Mouse (Mus musculus) CH12.LX (cell line): ENCODE results near the gene Soat1. TPM values are rescaled to one million over a fixed set of nuclear protein-coding genes. Genes with fewer than 3 reads are reported as not detected.

Source experiments
- DNase-seq: peaks from one replicate; pipeline ENCODE4 v3.0.0-alpha.2; 2013; ENCODE audit errors: extremely low read depth
- H3K27ac ChIP-seq: 2 replicates; pipeline ENCODE4 v1.5.1; 2012; ENCODE audit warnings: low read depth, mild to moderate bottlenecking, control low read depth, moderate library complexity; ENCODE audit not compliant: insufficient read depth
- H3K27me3 ChIP-seq: replicated peaks from 2 replicates; pipeline ENCODE3; 2012; ENCODE audit warnings: inconsistent platforms
- H3K36me3 ChIP-seq, 2 experiments: replicated peaks in 1 of 2; 2 replicates each; pipeline versions ENCODE3 to v1.6.1; 2012; ENCODE audit warnings: inconsistent platforms in 1 of 2, low read length in 1 of 2, mild to moderate bottlenecking in 1 of 2, mixed read lengths in 1 of 2, moderate library complexity in 1 of 2; ENCODE audit not compliant: control insufficient read depth in 1 of 2, insufficient read depth in 1 of 2
- H3K4me1 ChIP-seq, 2 experiments: 2 replicates each; pipeline ENCODE4 v1.6.1; 2012; ENCODE audit warnings: inconsistent platforms in 1 of 2, moderate library complexity in 1 of 2; ENCODE audit not compliant: insufficient read depth in 2 of 2, control insufficient read depth in 1 of 2
- H3K4me2 ChIP-seq: 2 replicates; pipeline ENCODE4 v1.6.1; 2012; ENCODE audit warnings: low read depth, mild to moderate bottlenecking, control low read depth; ENCODE audit not compliant: poor library complexity, insufficient read depth, severe bottlenecking
- H3K4me3 ChIP-seq, 3 experiments: fragments of 150-350 bp in 1 of 3; sonication (generic) in 1 of 3; replicated peaks in 1 of 3; 2 replicates each; pipeline versions ENCODE3 to v1.5.1; 2011 to 2012; ENCODE audit warnings: low read depth in 2 of 3, low read length in 2 of 3, mild to moderate bottlenecking in 2 of 3, moderate library complexity in 2 of 3, control low read depth in 1 of 3, improper control_type of control experiment in 1 of 3, inconsistent platforms in 1 of 3, mixed read lengths in 1 of 3; ENCODE audit not compliant: poor library complexity in 1 of 3
- H3K79me2 ChIP-seq: replicated peaks from 2 replicates; pipeline ENCODE4 v1.6.1; 2012; ENCODE audit warnings: mild to moderate bottlenecking, moderate library complexity; ENCODE audit not compliant: control insufficient read depth, poor library complexity, insufficient read depth, severe bottlenecking; ENCODE audit errors: extremely low read depth
- H3K9ac ChIP-seq: 2 replicates; pipeline ENCODE4 v1.6.1; 2012; ENCODE audit warnings: low read depth, mild to moderate bottlenecking, control low read depth, moderate library complexity; ENCODE audit not compliant: insufficient read depth
- H3K9me3 ChIP-seq: replicated peaks from 2 replicates; pipeline ENCODE3; 2012; ENCODE audit warnings: low read length, inconsistent platforms, mixed read lengths
- BHLHE40 ChIP-seq: IDR thresholded peaks from 2 replicates; pipeline ENCODE4 v1.6.1; 2011; ENCODE audit warnings: mild to moderate bottlenecking, low read depth, low read length, improper control_type of control experiment
- CHD2 ChIP-seq: IDR thresholded peaks from 2 replicates; pipeline ENCODE4 v1.6.1; 2011; ENCODE audit warnings: low read length, improper control_type of control experiment
- E2F4 ChIP-seq: IDR thresholded peaks from 2 replicates; pipeline ENCODE4 v1.6.1; 2011; ENCODE audit warnings: low read depth, low read length, improper control_type of control experiment; ENCODE audit not compliant: insufficient replicate concordance
- ELF1 ChIP-seq: IDR thresholded peaks from 2 replicates; pipeline ENCODE4 v1.6.1; 2014; ENCODE audit warnings: low read depth, mild to moderate bottlenecking, inconsistent platforms, low read length, improper control_type of control experiment
- EP300 ChIP-seq: IDR thresholded peaks from 2 replicates; pipeline ENCODE4 v1.6.1; 2011; ENCODE audit warnings: low read length, improper control_type of control experiment
- ETS1 ChIP-seq: conservative IDR thresholded peaks from 2 replicates; pipeline ENCODE4 v1.6.1; 2012; ENCODE audit warnings: low read depth, mild to moderate bottlenecking, inconsistent platforms, low read length, improper control_type of control experiment, moderate library complexity
- IRF4 ChIP-seq: IDR thresholded peaks from 2 replicates; pipeline ENCODE4 v1.6.1; 2014; ENCODE audit warnings: low read depth, mild to moderate bottlenecking, inconsistent platforms, low read length, improper control_type of control experiment
- KAT2A ChIP-seq: IDR thresholded peaks from 2 replicates; pipeline ENCODE4 v1.6.1; 2012; ENCODE audit warnings: low read length, improper control_type of control experiment, inconsistent platforms; ENCODE audit not compliant: insufficient replicate concordance
- MAX ChIP-seq: IDR thresholded peaks from 2 replicates; pipeline ENCODE4 v1.6.1; 2011; ENCODE audit warnings: low read length, improper control_type of control experiment
- MAZ ChIP-seq: IDR thresholded peaks from 2 replicates; pipeline ENCODE4 v1.6.1; 2012; ENCODE audit warnings: low read depth, mild to moderate bottlenecking, inconsistent platforms, low read length, improper control_type of control experiment, moderate library complexity
- MEF2A ChIP-seq: IDR thresholded peaks from 2 replicates; pipeline ENCODE4 v1.6.1; 2014; ENCODE audit warnings: low read depth, mild to moderate bottlenecking, inconsistent platforms, low read length, improper control_type of control experiment, borderline replicate concordance
- MXI1 ChIP-seq: IDR thresholded peaks from 2 replicates; pipeline ENCODE4 v1.6.1; 2011; ENCODE audit warnings: mild to moderate bottlenecking, low read depth, low read length, improper control_type of control experiment
- NELFE ChIP-seq: IDR thresholded peaks from 2 replicates; pipeline ENCODE4 v1.6.1; 2011; ENCODE audit warnings: low read depth, low read length, improper control_type of control experiment
- POLR2A ChIP-seq: IDR thresholded peaks from 2 replicates; pipeline ENCODE4 v1.6.1; 2011; ENCODE audit warnings: low read depth, mild to moderate bottlenecking, improper control_type of control experiment, low read length
- POLR2AphosphoS2 ChIP-seq: IDR thresholded peaks from 2 replicates; pipeline ENCODE4 v1.6.1; 2011; ENCODE audit warnings: low read depth, low read length, improper control_type of control experiment
- RAD21 ChIP-seq: IDR thresholded peaks from 2 replicates; pipeline ENCODE4 v1.6.1; 2011; ENCODE audit warnings: low read depth, mild to moderate bottlenecking, low read length, improper control_type of control experiment, moderate library complexity
- SIN3A ChIP-seq: IDR thresholded peaks from 2 replicates; pipeline ENCODE4 v1.6.1; 2012; ENCODE audit warnings: low read length, improper control_type of control experiment, inconsistent platforms
- SMC3 ChIP-seq: IDR thresholded peaks from 2 replicates; pipeline ENCODE4 v1.6.1; 2011; ENCODE audit warnings: low read depth, low read length, improper control_type of control experiment
- TBP ChIP-seq: conservative IDR thresholded peaks from 2 replicates; pipeline ENCODE4 v1.6.1; 2011; ENCODE audit warnings: low read depth, low read length, improper control_type of control experiment
- USF1 ChIP-seq: IDR thresholded peaks from 2 replicates; pipeline ENCODE4 v1.6.1; 2014; ENCODE audit warnings: low read depth, mild to moderate bottlenecking, inconsistent platforms, low read length, improper control_type of control experiment
- USF2 ChIP-seq: conservative IDR thresholded peaks from 2 replicates; pipeline ENCODE4 v1.6.1; 2011; ENCODE audit warnings: low read depth, low read length, improper control_type of control experiment
- dilution Hi-C: fragments of 300-500 bp; cut with MboI; formaldehyde crosslinking; loops from 2 replicates; pipeline ENCODE4 v1.14.3; 2020; ENCODE audit warnings: low sequenced_read_pairs; ENCODE audit not compliant: extremely low pct_unique_long_range_greater_than_20kb, extremely low pct_ligation_motif_present
- in situ Hi-C: fragments of 300-500 bp; cut with MboI; formaldehyde crosslinking; loops from 3 replicates; pipeline ENCODE4 v1.14.3; 2019; ENCODE audit warnings: low sequenced_read_pairs, low pct_ligation_motif_present, low pct_unique_long_range_greater_than_20kb, mixed read lengths
- polyA plus RNA-seq: library from polyadenylated mRNA; unstranded; fragments of >175 nt; gene quantifications from 2 replicates; pipeline ENCODE4 v1.2.1, GENCODE M21; 2012; ENCODE audit warnings: low read depth; ENCODE audit not compliant: insufficient read length
- total RNA-seq, 2 experiments: library from RNA; depleted of rRNA; stranded (reverse); fragments of 300-350 nt in 1 of 2; fragments of >200 nt in 1 of 2; gene quantifications; 2 replicates each; pipeline ENCODE4 v1.2.3; 2012 to 2014

Gene Soat1
- total and polyA plus RNA-seq, 3 experiments, result 8.6 to 13.5 (median 10.3) TPM

DNA sequence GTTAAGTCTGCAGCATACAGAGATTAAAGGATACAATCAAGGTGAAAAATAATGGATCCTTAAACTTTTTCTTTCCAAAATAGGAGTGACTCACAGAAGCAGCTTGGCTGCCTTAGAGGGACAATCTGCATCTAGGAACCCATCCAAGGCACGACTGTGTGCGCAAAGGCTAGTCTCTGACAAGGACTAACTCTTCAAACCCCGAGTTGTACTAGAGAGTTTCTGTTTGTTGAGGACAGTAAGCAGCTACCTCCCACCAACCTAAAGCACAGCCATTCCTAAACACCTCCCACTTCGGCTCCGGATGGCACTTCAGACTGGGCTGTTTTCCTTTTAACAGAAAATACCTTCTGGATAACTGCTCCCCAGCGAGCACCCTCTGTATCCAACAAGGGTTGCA is 31.4 kb downstream of the Soat1 start:
- H3K9ac ChIP-seq, result no peak overlapping the region
- in situ Hi-C loops (no loop called here), dilution Hi-C loops (no loop called here)
- H3K27me3 ChIP-seq, result no peaks in the 10 kb centered on the region
- H3K36me3 ChIP-seq, result peaks cover 4 to 29% of the 10 kb centered on the region in 2 experiments
- DNase-seq, result no peak
- no peaks in the 10 kb centered on the region for H3K79me2 ChIP-seq
- no peak overlapping the region for H3K4me2 ChIP-seq
- no peak overlapping the region for H3K4me3 ChIP-seq
- TF ChIP-seq SMC3 (no peak), MAX (no peak), POLR2A (no peak), ELF1 (no peak), E2F4 (no peak), CHD2 (no peak)
- H3K9me3 ChIP-seq, result no peaks in the 10 kb centered on the region
- no peak overlapping the region for H3K27ac ChIP-seq
- peaks cover 4 to 8% of the 10 kb centered on the region in 2 experiments; a peak in 3 of 4 replicates for H3K4me1 ChIP-seq

DNA sequence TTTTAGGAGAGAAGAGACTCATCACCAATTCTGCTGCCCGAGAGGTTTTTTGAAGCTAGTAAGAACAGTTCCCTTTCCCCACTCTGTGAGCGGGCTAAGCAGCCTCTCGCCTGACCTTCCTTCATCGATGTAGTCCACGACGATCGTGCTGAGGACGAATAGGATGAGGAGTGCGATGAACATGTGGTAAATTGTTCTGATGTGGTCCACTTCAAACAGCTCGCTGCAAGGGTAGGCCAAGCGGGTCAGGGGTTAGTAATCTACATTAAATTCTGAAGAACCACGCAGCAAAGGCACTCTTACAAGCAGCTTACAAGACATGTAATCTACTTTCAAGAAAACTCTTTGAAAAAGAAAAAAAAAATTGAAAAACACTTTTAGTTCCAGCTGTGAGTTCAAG is 31.9 kb downstream of the Soat1 start:
- no peaks in the 10 kb centered on the region for H3K9me3 ChIP-seq
- no peaks in the 10 kb centered on the region for H3K79me2 ChIP-seq
- H3K36me3 ChIP-seq, result peaks cover 4 to 29% of the 10 kb centered on the region in 2 experiments
- in situ Hi-C loops, result no loop called here
- dilution Hi-C loops, result no loop called here
- H3K4me1 ChIP-seq, result peaks cover 8 to 13% of the 10 kb centered on the region in 2 experiments; a peak in 3 of 4 replicates
- no peaks in the 10 kb centered on the region for H3K27me3 ChIP-seq
- H3K9ac ChIP-seq, result no peak overlapping the region
- H3K4me3 ChIP-seq, result no peak overlapping the region
- no peak overlapping the region for H3K4me2 ChIP-seq
- H3K27ac ChIP-seq, result no peak overlapping the region
- no peak for DNase-seq
- no peak for TF ChIP-seq MEF2A
- no peak for TF ChIP-seq MAZ
- no peak for TF ChIP-seq SIN3A
- TF ChIP-seq MXI1, result no peak
- TF ChIP-seq ETS1, result no peak
- TF ChIP-seq TBP, result no peak
- TF ChIP-seq NELFE, result no peak
- TF ChIP-seq EP300, result no peak
- TF ChIP-seq IRF4, result no peak
- TF ChIP-seq BHLHE40, result no peak
- TF ChIP-seq POLR2AphosphoS2, result no peak
- no peak for TF ChIP-seq USF2
- no peak for TF ChIP-seq KAT2A
- no peak for TF ChIP-seq RAD21
- TF ChIP-seq USF1, result no peak
